Mouse (Mus musculus): ENCODE measurements around the gene Fam131a. TPM values are rescaled to one million over a fixed set of nuclear protein-coding genes. Genes with fewer than 3 reads are reported as not detected.

The Fam131a gene
- total RNA-seq, 2 experiments from 2014 or later, result 489 to 490 TPM

- peak in 1 of 2 experiments; percentile 62 for DNase-seq (ENCODE audit: extremely low spot score in 1 of 2, low spot score in 1 of 2)
Measured at GRCm38 (mm10) chr16:20694781-20695180, 1.7 kb downstream of the Fam131a start.

- DNase-seq (ENCODE audit: extremely low spot score in 1 of 2, low spot score in 1 of 2), result peak; percentile 97 to 98
Measured at GRCm38 (mm10) chr16:20695622-20696323, 2.7 kb downstream of the Fam131a start.

- no peak for DNase-seq (ENCODE audit: extremely low spot score in 1 of 2, low spot score in 1 of 2)
Measured at GRCm38 (mm10) chr16:20699266-20699665, 6.2 kb downstream of the Fam131a start.

GRCm38 (mm10) chr16:20700036-20700435 is 7.0 kb downstream of the Fam131a start:
- DNase-seq (ENCODE audit: extremely low spot score in 1 of 2, low spot score in 1 of 2), result no peak

GRCm38 (mm10) chr16:20701316-20701715 is 8.3 kb downstream of the Fam131a start:
- DNase-seq (ENCODE audit: extremely low spot score in 1 of 2, low spot score in 1 of 2), result no peak

- DNase-seq (ENCODE audit: extremely low spot score in 1 of 2, low spot score in 1 of 2), result no peak
Measured at GRCm38 (mm10) chr16:20701729-20702521, 8.9 kb downstream of the Fam131a start.

GRCm38 (mm10) chr16:20702522-20702893 is 9.5 kb downstream of the Fam131a start:
- no peak for DNase-seq (ENCODE audit: extremely low spot score in 1 of 2, low spot score in 1 of 2)

GRCm38 (mm10) chr16:20703071-20703470 is 10.0 kb downstream of the Fam131a start:
- no peak for DNase-seq (ENCODE audit: extremely low spot score in 1 of 2, low spot score in 1 of 2)

- DNase-seq (ENCODE audit: extremely low spot score in 1 of 2, low spot score in 1 of 2), result no peak
Measured at GRCm38 (mm10) chr16:20703699-20704400, 10.8 kb downstream of the Fam131a start.

GRCm38 (mm10) chr16:20705786-20706185 is 12.7 kb downstream of the Fam131a start:
- no peak for DNase-seq (ENCODE audit: extremely low spot score in 1 of 2, low spot score in 1 of 2)

GRCm38 (mm10) chr16:20706407-20707055 is 13.5 kb downstream of the Fam131a start:
- DNase-seq (ENCODE audit: extremely low spot score in 1 of 2, low spot score in 1 of 2), result no peak

- no peak for DNase-seq (ENCODE audit: extremely low spot score in 1 of 2, low spot score in 1 of 2)
Measured at GRCm38 (mm10) chr16:20708220-20708938, 15.3 kb downstream of the Fam131a start.

- peak in 1 of 2 experiments; percentile 71 for DNase-seq (ENCODE audit: extremely low spot score in 1 of 2, low spot score in 1 of 2)
Measured at GRCm38 (mm10) chr16:20708939-20709734, 16.1 kb downstream of the Fam131a start.

GRCm38 (mm10) chr16:20710370-20710769 is 17.3 kb downstream of the Fam131a start:
- DNase-seq (ENCODE audit: extremely low spot score in 1 of 2, low spot score in 1 of 2), result no peak

- DNase-seq (ENCODE audit: extremely low spot score in 1 of 2, low spot score in 1 of 2), result no peak
Measured at GRCm38 (mm10) chr16:20710810-20711209, 17.8 kb downstream of the Fam131a start.

- no peak for DNase-seq (ENCODE audit: extremely low spot score in 1 of 2, low spot score in 1 of 2)
Measured at GRCm38 (mm10) chr16:20712190-20712589, 19.1 kb downstream of the Fam131a start.

GRCm38 (mm10) chr16:20712889-20713288 is 19.8 kb downstream of the Fam131a start:
- no peak for DNase-seq (ENCODE audit: extremely low spot score in 1 of 2, low spot score in 1 of 2)

- no peak for DNase-seq (ENCODE audit: extremely low spot score in 1 of 2, low spot score in 1 of 2)
Measured at GRCm38 (mm10) chr16:20714307-20715080, 21.5 kb downstream of the Fam131a start.

Measured in layer of hippocampus, postnatal 25 days (tissue).